Mouse (Mus musculus) olfactory bulb, adult 2 months (tissue): ENCODE data around the gene Tubgcp5.

Experiments used
- CTCF ChIP-seq: fragments of 200-500 bp; IDR thresholded peaks from 2 replicates; pipeline ENCODE4 v1.5.1; 2012; ENCODE audit warnings: low read depth, mild to moderate bottlenecking, low read length, moderate library complexity; ENCODE audit not compliant: insufficient read depth
- POLR2A ChIP-seq: fragments of 200-500 bp; IDR thresholded peaks from 2 replicates; pipeline ENCODE4 v1.6.1; 2012; ENCODE audit warnings: mild to moderate bottlenecking, low read depth, low read length, moderate library complexity; ENCODE audit not compliant: insufficient read depth

- no peak for TF ChIP-seq POLR2A
- TF ChIP-seq CTCF: no peak
These were observed 67.2 kb downstream of the Tubgcp5 start for GRCm38 (mm10) chr7:55861175-55861574.
